Mouse (Mus musculus) heart, adult 2 months (tissue): ENCODE measurements around the gene Cfap77.

Source experiments
- CTCF ChIP-seq: fragments of 200-600 bp; IDR thresholded peaks from 2 replicates; pipeline ENCODE4 v1.8.1; 2022; ENCODE audit warnings: antibody characterized with exemption, mild to moderate bottlenecking, moderate library complexity
- EP300 ChIP-seq: fragments of 200-500 bp; IDR thresholded peaks from 2 replicates; pipeline ENCODE4 v1.6.1; 2011; ENCODE audit warnings: low read depth, low read length, control low read depth; ENCODE audit not compliant: insufficient read depth
- POLR2A ChIP-seq: fragments of 200-500 bp; IDR thresholded peaks from 2 replicates; pipeline ENCODE4 v1.6.1; 2011; ENCODE audit warnings: mild to moderate bottlenecking, low read depth, low read length, control low read depth; ENCODE audit not compliant: insufficient read depth

DNA sequence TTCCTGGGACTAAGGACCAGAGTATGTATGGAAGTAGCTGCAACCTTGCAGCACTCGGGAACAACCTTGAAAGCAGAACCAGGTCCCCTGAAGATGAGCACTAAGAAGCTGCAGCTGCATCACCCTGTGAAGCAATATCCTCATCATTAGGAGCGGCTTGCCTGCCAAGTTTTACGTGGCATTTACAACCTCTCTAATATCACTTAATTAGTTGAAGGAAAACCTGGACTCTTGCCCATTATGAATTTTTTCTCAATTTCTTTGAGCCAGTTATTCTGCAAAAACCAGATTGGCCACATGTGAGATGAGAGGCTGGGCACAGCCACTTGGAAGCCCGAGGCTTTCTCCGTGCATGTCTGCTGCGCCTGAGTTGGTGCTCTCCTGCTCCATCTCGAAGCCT lies 159.0 kb downstream of the Cfap77 start:
- no peak for TF ChIP-seq POLR2A
- no peak for TF ChIP-seq CTCF
- no peak for TF ChIP-seq EP300
